Mouse (Mus musculus): Measurements from ENCODE around the gene Klf17.

DNA sequence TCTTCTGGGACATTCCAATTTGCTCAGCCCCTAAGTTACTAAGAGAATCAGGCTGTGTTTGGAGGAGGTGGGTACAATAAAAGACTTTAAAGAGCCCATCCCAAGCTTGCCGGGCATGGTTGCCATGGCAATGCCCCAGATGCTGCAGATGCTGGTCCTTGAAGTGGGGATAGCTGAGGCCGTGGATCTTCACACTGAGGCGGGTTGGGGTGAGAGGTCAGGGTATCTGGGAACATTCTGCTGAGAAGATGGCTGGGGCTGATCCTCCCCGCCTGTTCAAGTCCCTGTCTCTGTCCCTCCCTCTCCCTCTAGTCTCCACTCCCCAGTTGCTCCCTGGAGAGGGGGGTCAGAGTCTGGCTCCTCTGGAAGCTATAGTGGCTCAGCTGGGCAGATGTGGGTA, 48.9 kb upstream of the Klf17 start:
- TF ChIP-seq POLR2A (IDR thresholded peaks at IDR 0.05; ENCODE audit: extremely low read depth, insufficient read depth, low read length) (no peak), CTCF (IDR thresholded peaks at IDR 0.05; ENCODE audit: extremely low read depth, insufficient read depth, low read length) (no peak)
